Mouse (Mus musculus) myocyte (in vitro differentiated cells): Measurements from ENCODE around the gene Gm17268. TPM values are rescaled to one million over a fixed set of nuclear protein-coding genes. Genes with fewer than 3 reads are reported as not detected.
A peak's percentile ranks its signal among the peaks of the same experiment; 100 is the strongest.

ENCODE experiments used
- H3K27me3 ChIP-seq: one replicate; pipeline ENCODE4 v1.6.1; 2011; ENCODE audit not compliant: control insufficient read depth, insufficient read depth, insufficient read length
- H3K36me3 ChIP-seq: one replicate; pipeline ENCODE4 v1.6.1; 2011; ENCODE audit not compliant: control insufficient read depth, insufficient read depth
- H3K4me2 ChIP-seq: one replicate; pipeline ENCODE4 v1.6.1; 2011; ENCODE audit warnings: low read depth, control low read depth
- H3K4me3 ChIP-seq: one replicate; pipeline ENCODE4 v1.5.1; 2011; ENCODE audit warnings: mild to moderate bottlenecking, control low read depth, moderate library complexity
- H3K79me2 ChIP-seq: one replicate; pipeline ENCODE4 v1.6.1; 2011; ENCODE audit not compliant: control insufficient read depth, insufficient read depth
- H3ac ChIP-seq: one replicate; pipeline ENCODE4 v1.6.1; 2011; ENCODE audit not compliant: control insufficient read depth, insufficient read length
- CEBPB ChIP-seq: IDR thresholded peaks from 2 replicates; pipeline ENCODE4 v1.6.1; 2011; ENCODE audit warnings: mild to moderate bottlenecking, moderate library complexity; ENCODE audit not compliant: poor library complexity, insufficient read depth, severe bottlenecking
- E2F4 ChIP-seq: IDR thresholded peaks from one replicate; pipeline ENCODE4 v1.6.1; 2011; ENCODE audit warnings: mild to moderate bottlenecking, control low read depth, moderate library complexity; ENCODE audit not compliant: insufficient read depth
- MAX ChIP-seq: IDR thresholded peaks from one replicate; pipeline ENCODE4 v1.6.1; 2011; ENCODE audit warnings: low read depth, mild to moderate bottlenecking, control low read depth
- MYOD1 ChIP-seq, 3 experiments: IDR thresholded peaks; one replicate each; pipeline ENCODE4 v1.6.1; 2011; ENCODE audit warnings: control low read depth in 2 of 3, low read depth in 2 of 3, mild to moderate bottlenecking in 2 of 3, moderate library complexity in 1 of 3; ENCODE audit not compliant: insufficient read length in 2 of 3, control insufficient read depth in 1 of 3
- MYOG ChIP-seq, 3 experiments: IDR thresholded peaks; one replicate each; pipeline ENCODE4 v1.6.1; 2011; ENCODE audit warnings: control low read depth in 2 of 3, low read depth in 2 of 3, mild to moderate bottlenecking in 2 of 3; ENCODE audit not compliant: insufficient read length in 2 of 3, control insufficient read depth in 1 of 3, insufficient read depth in 1 of 3
- POLR2A ChIP-seq: IDR thresholded peaks from one replicate; pipeline ENCODE4 v1.6.1; 2011; ENCODE audit warnings: low read depth, mild to moderate bottlenecking, control low read depth, moderate library complexity; ENCODE audit not compliant: insufficient read length
- POLR2AphosphoS2 ChIP-seq: IDR thresholded peaks from one replicate; pipeline ENCODE4 v1.6.1; 2011; ENCODE audit warnings: low read depth, control low read depth; ENCODE audit not compliant: insufficient read length
- REST ChIP-seq: IDR thresholded peaks from one replicate; pipeline ENCODE4 v1.6.1; 2011; ENCODE audit warnings: mild to moderate bottlenecking, control low read depth, moderate library complexity; ENCODE audit not compliant: insufficient read depth, insufficient read length
- SRF ChIP-seq: IDR thresholded peaks from one replicate; pipeline ENCODE4 v1.6.1; 2011; ENCODE audit warnings: low read depth; ENCODE audit not compliant: control insufficient read depth, insufficient read length
- TCF12 ChIP-seq: IDR thresholded peaks from one replicate; pipeline ENCODE4 v1.6.1; 2011; ENCODE audit warnings: mild to moderate bottlenecking, control low read depth; ENCODE audit not compliant: poor library complexity, insufficient read depth, severe bottlenecking
- TCF3 ChIP-seq: IDR thresholded peaks from one replicate; pipeline ENCODE4 v1.6.1; 2011; ENCODE audit warnings: low read depth, control low read depth; ENCODE audit not compliant: insufficient read length
- USF1 ChIP-seq: IDR thresholded peaks from one replicate; pipeline ENCODE4 v1.6.1; 2011; ENCODE audit warnings: low read depth, mild to moderate bottlenecking, control low read depth, moderate library complexity
- polyA plus RNA-seq: library from polyadenylated mRNA; unstranded; fragments of >200 nt; fragmentation: generic; extraction: Trizol; gene quantifications from one replicate; pipeline ENCODE4 v1.2.1, GENCODE M21; 2012; ENCODE audit warnings: missing spikeins

Gm17268 gene
- polyA plus RNA-seq, 1 experiment = not detected

DNA sequence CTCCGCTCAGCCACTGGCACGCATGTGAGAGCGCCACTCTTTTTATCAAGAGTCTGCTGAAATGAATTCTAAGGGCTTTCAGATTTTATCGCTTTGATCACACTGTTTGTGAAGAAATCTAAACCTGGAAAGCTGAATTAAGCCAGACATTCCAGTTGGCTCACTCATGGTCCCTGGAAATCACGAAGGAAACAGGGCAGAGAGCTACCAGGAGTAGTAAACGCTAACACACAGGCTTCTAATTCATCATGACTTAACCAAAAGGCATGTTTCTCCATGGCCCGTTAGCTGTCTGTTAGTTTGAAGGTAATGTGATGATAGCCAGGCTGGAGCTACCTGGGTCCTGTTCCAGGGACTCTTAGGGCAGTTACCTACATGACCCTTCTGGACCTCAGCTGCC lies 3.9 kb downstream of the Gm17268 start:
- Histone ChIP-seq H3K4me2 (peak overlapping the region; percentile 26), H3ac (no peak overlapping the region), H3K27me3 (no peaks in the 10 kb centered on the region), H3K4me3 (no peak overlapping the region), H3K79me2 (no peaks in the 10 kb centered on the region), H3K36me3 (no peaks in the 10 kb centered on the region)
- TF ChIP-seq SRF (no peak), POLR2AphosphoS2 (no peak), CEBPB (no peak), MYOG (IDR thresholded peaks at IDR 0.05; ENCODE audit: control insufficient read depth in 1 of 3, insufficient read depth in 1 of 3, insufficient read length in 2 of 3, low read depth in 2 of 3) (no peak), MAX (no peak), E2F4 (no peak), TCF12 (no peak)

DNA sequence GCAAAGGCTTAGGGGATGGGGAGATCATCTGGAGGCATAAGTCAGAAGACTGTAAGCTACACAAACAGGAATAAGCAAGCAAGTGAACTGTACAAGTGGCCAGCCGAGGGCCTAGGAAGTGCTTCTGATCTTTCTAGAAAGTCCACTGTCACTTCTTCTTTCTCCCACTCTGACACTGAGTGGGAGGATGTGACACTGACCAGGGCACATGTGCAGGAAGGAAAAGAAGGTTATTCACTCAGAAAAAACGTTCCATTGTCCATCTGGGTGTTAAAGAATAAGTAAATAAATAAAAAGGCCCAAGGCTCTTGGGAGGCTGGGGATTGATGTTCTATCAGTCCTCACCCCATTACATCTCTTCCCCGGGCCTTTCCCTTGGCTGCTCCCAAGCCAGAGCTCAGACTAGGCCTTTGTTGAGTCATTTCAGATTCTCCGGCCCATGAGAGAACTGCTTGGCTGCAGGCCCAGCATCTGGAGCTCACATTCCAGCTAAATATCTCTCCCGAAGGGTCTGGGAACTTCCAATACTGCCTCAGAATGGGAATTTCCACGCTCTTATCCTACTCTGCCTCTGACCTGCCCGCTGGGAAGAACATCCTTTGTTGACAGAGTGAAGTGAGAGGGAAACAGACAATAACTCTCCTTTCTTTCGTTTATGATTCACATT lies 5.6 kb downstream of the Gm17268 start:
- Histone ChIP-seq H3K4me2 (peak overlapping the region; percentile 58), H3K4me3 (no peak overlapping the region), H3K27me3 (no peaks in the 10 kb centered on the region), H3K36me3 (no peaks in the 10 kb centered on the region), H3K79me2 (no peaks in the 10 kb centered on the region), H3ac (no peak overlapping the region)
- no peak for TF ChIP-seq TCF3
- no peak for TF ChIP-seq REST
- TF ChIP-seq SRF = no peak
- no peak for TF ChIP-seq E2F4
- TF ChIP-seq USF1 = no peak
- no peak for TF ChIP-seq MYOG (IDR thresholded peaks at IDR 0.05; ENCODE audit: control insufficient read depth in 1 of 3, insufficient read depth in 1 of 3, insufficient read length in 2 of 3, low read depth in 2 of 3)
- TF ChIP-seq TCF12 = no peak
- TF ChIP-seq MYOD1 (IDR thresholded peaks at IDR 0.05; ENCODE audit: control insufficient read depth in 1 of 3, insufficient read length in 2 of 3, low read depth in 2 of 3) = no peak
- no peak for TF ChIP-seq POLR2A
- no peak for TF ChIP-seq CEBPB
- TF ChIP-seq POLR2AphosphoS2 = no peak
- no peak for TF ChIP-seq MAX

DNA sequence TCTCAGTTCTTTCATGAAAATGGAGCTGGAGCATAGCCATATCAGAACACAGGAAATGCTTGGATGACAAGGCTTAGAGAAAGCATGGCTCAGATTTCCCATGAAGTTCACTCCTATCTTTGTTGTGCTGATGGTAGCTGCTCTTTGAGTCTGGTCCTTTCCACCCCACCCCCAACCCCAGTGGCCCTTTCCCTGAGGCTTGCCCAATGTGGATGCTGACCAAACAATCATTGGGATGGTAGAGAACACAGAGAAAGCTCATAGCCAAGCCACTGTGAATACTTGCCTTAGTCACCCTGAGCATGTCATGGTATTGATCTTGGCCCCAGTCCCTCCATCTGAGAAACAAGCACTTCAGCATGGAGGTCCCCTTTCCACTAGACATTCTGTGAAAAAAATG lies 6.2 kb downstream of the Gm17268 start:
- TF ChIP-seq TCF12 = no peak
- no peak for TF ChIP-seq E2F4
- no peak for TF ChIP-seq MAX
- no peak for TF ChIP-seq POLR2AphosphoS2
- TF ChIP-seq MYOG (IDR thresholded peaks at IDR 0.05; ENCODE audit: control insufficient read depth in 1 of 3, insufficient read depth in 1 of 3, insufficient read length in 2 of 3, low read depth in 2 of 3) = no peak
- no peak for TF ChIP-seq TCF3
- TF ChIP-seq CEBPB = no peak
- TF ChIP-seq MYOD1 (IDR thresholded peaks at IDR 0.05; ENCODE audit: control insufficient read depth in 1 of 3, insufficient read length in 2 of 3, low read depth in 2 of 3) = no peak
- Histone ChIP-seq H3K4me2 (no peak overlapping the region), H3K79me2 (no peaks in the 10 kb centered on the region), H3K4me3 (no peak overlapping the region), H3ac (no peak overlapping the region), H3K27me3 (no peaks in the 10 kb centered on the region), H3K36me3 (no peaks in the 10 kb centered on the region)

GRCm38 (mm10) chr11:82030171-82030570 lies 8.2 kb downstream of the Gm17268 start:
- no peak for TF ChIP-seq CEBPB
- TF ChIP-seq E2F4 = no peak
- no peak for TF ChIP-seq SRF
- no peak for TF ChIP-seq MYOG (IDR thresholded peaks at IDR 0.05; ENCODE audit: control insufficient read depth in 1 of 3, insufficient read depth in 1 of 3, insufficient read length in 2 of 3, low read depth in 2 of 3)
- no peak for TF ChIP-seq MYOD1 (IDR thresholded peaks at IDR 0.05; ENCODE audit: control insufficient read depth in 1 of 3, insufficient read length in 2 of 3, low read depth in 2 of 3)
- TF ChIP-seq TCF3 = no peak
- TF ChIP-seq TCF12 = no peak
- TF ChIP-seq USF1 = no peak
- no peak for TF ChIP-seq POLR2A
- no peak for TF ChIP-seq REST
- TF ChIP-seq POLR2AphosphoS2 = no peak
- no peak for TF ChIP-seq MAX
- no peak overlapping the region for H3K4me3 ChIP-seq
- no peaks in the 10 kb centered on the region for H3K36me3 ChIP-seq
- no peak overlapping the region for H3K4me2 ChIP-seq
- H3K27me3 ChIP-seq = no peaks in the 10 kb centered on the region
- H3ac ChIP-seq = no peak overlapping the region
- no peaks in the 10 kb centered on the region for H3K79me2 ChIP-seq

- H3K79me2 ChIP-seq = no peaks in the 10 kb centered on the region
- H3K27me3 ChIP-seq = no peaks in the 10 kb centered on the region
- H3ac ChIP-seq = no peak overlapping the region
- no peaks in the 10 kb centered on the region for H3K36me3 ChIP-seq
- H3K4me3 ChIP-seq = no peak overlapping the region
- H3K4me2 ChIP-seq = no peak overlapping the region
- TF ChIP-seq MYOD1 (IDR thresholded peaks at IDR 0.05; ENCODE audit: control insufficient read depth in 1 of 3, insufficient read length in 2 of 3, low read depth in 2 of 3) (no peak), POLR2A (no peak), MAX (no peak), SRF (no peak), CEBPB (no peak), TCF3 (no peak), TCF12 (no peak), E2F4 (no peak), USF1 (no peak), MYOG (IDR thresholded peaks at IDR 0.05; ENCODE audit: control insufficient read depth in 1 of 3, insufficient read depth in 1 of 3, insufficient read length in 2 of 3, low read depth in 2 of 3) (no peak), REST (no peak), POLR2AphosphoS2 (no peak)
Measured at GRCm38 (mm10) chr11:82023769-82024168, 14.6 kb downstream of the Gm17268 start.
